Mouse (Mus musculus) heart, embryonic 16.5 days (tissue): Measurements from ENCODE around the gene Zfand3. TPM values are rescaled to one million over a fixed set of nuclear protein-coding genes. Genes with fewer than 3 reads are reported as not detected.
A peak's percentile ranks its signal among the peaks of the same experiment; 100 is the strongest.

ENCODE experiments used
- ATAC-seq: fragments of 200-750 bp; cut with Nextera tagmentation; replicated peaks from 2 replicates; pipeline ENCODE4 v1.8.0; 2017; ENCODE audit warnings: moderate number of reproducible peaks; ENCODE audit not compliant: insufficient read depth, low FRiP score; ENCODE audit errors: extremely low read depth
- H3K27ac ChIP-seq: fragments of 300-500 bp; sonication (generic); 2 replicates; pipeline ENCODE4 v1.5.1; 2014; ENCODE audit warnings: mild to moderate bottlenecking, low read length, control low read depth, moderate library complexity
- H3K27me3 ChIP-seq: fragments of 300-500 bp; sonication (generic); 2 replicates; pipeline ENCODE4 v1.6.1; 2014; ENCODE audit warnings: low read length, mixed read lengths; ENCODE audit not compliant: control insufficient read depth, insufficient read depth
- H3K36me3 ChIP-seq: fragments of 300-500 bp; sonication (generic); 2 replicates; pipeline ENCODE4 v1.6.1; 2014; ENCODE audit not compliant: control insufficient read depth, insufficient read depth
- H3K4me1 ChIP-seq: fragments of 300-500 bp; sonication (generic); 2 replicates; pipeline ENCODE4 v1.6.1; 2014; ENCODE audit warnings: low read length, mixed read lengths; ENCODE audit not compliant: control insufficient read depth, insufficient read depth
- H3K4me2 ChIP-seq: fragments of 300-500 bp; sonication (generic); 2 replicates; pipeline ENCODE4 v1.6.1; 2014; ENCODE audit warnings: low read depth, mild to moderate bottlenecking, control low read depth, low read length
- H3K4me3 ChIP-seq: fragments of 300-500 bp; sonication (generic); 2 replicates; pipeline ENCODE4 v1.5.1; 2014; ENCODE audit warnings: mild to moderate bottlenecking, control low read depth, low read length
- H3K9ac ChIP-seq: fragments of 300-500 bp; sonication (generic); 2 replicates; pipeline ENCODE4 v1.6.1; 2014; ENCODE audit warnings: low read length, control low read depth
- H3K9me3 ChIP-seq: fragments of 300-500 bp; sonication (generic); replicated peaks from 2 replicates; pipeline ENCODE4 v1.6.1; 2016; ENCODE audit warnings: low read length; ENCODE audit not compliant: control insufficient read depth
- WGBS: fragments of 180-500 bp; shearing (Covaris S2); extraction: QIAGEN DNeasy Blood & Tissue Kit; methylation state at CpG from one replicate; pipeline ENCODE4 v1.1.7; 2014; 5-methylcytosine and 5-hydroxymethylcytosine counted together
- polyA plus RNA-seq: library from polyadenylated mRNA; unstranded; fragments of >200 nt; fragmentation: Nextera tagmentation; extraction: Ambion mirVana; gene quantifications from 2 replicates; pipeline ENCODE4 v1.2.1, GENCODE M21; 2015

Zfand3 gene
- polyA plus RNA-seq, 1 experiment from 2014 or later, result 55.8 TPM

GRCm38 (mm10) chr17:30163793-30164192, 159.3 kb downstream of the Zfand3 start:
- no peaks in the 10 kb centered on the region for H3K9me3 ChIP-seq
- peaks cover 37% of the 10 kb centered on the region for H3K4me1 ChIP-seq

GRCm38 (mm10) chr17:30164818-30165217, 160.3 kb downstream of the Zfand3 start:
- peaks cover 29% of the 10 kb centered on the region for H3K4me1 ChIP-seq
- H3K4me3 ChIP-seq, result no peak overlapping the region
- H3K9ac ChIP-seq, result 0 out of 2 replicates have a peak overlapping the region, but pooled peaks have one; percentile 11
- H3K27ac ChIP-seq, result peak overlapping the region; percentile 62
- WGBS, result 26% methylated on average over 9 of the region's 9 CpGs
- H3K36me3 ChIP-seq, result 0 out of 2 replicates have a peak, but pooled peaks cover 2% of the 10 kb centered on the region
- no peaks in the 10 kb centered on the region for H3K9me3 ChIP-seq
- peak; percentile 78 for ATAC-seq
- no peaks in the 10 kb centered on the region for H3K27me3 ChIP-seq
- peak overlapping the region; percentile 9; the same call in 1 of the 2 replicates for H3K4me2 ChIP-seq

More at GRCm38 (mm10) chr17:30163793-30164192, 159.3 kb downstream of the Zfand3 start:
- Histone ChIP-seq H3K27me3 (no peaks in the 10 kb centered on the region), H3K4me3 (no peak overlapping the region), H3K27ac (no peak overlapping the region; the same call in 1 of the 2 replicates), H3K9ac (no peak overlapping the region), H3K4me2 (no peak overlapping the region), H3K36me3 (0 out of 2 replicates have a peak, but pooled peaks cover 2% of the 10 kb centered on the region)
- 58% methylated on average over 6 of the region's 6 CpGs for WGBS
- no peak for ATAC-seq

DNA sequence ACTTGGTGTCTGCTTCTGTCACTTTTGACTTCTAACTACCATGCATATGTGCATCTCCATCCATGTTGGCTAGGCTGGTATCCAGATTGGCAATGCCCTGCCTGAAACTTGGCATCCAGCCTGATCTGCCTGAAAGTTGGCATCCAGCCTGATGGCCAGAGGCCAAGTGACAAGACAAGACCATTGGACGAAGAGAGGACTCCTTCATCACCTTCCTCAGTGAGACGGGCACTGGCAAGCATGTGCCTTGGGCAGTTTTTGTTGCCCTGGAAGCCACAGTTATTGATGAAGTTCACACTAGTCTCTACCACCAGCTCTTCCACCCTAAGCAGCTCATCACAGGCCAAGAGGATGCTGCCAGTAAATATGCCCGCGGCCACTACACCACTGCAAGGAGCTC, 172.9 kb downstream of the Zfand3 start:
- 59% methylated on average over 4 of the region's 4 CpGs for WGBS
- Histone ChIP-seq H3K27me3 (no peaks in the 10 kb centered on the region), H3K4me1 (peaks cover 17% of the 10 kb centered on the region), H3K9me3 (no peaks in the 10 kb centered on the region), H3K4me3 (no peak overlapping the region), H3K27ac (no peak overlapping the region), H3K4me2 (no peak overlapping the region), H3K9ac (no peak overlapping the region), H3K36me3 (no peaks in the 10 kb centered on the region)
- ATAC-seq, result no peak

GRCm38 (mm10) chr17:30178402-30178801, 173.9 kb downstream of the Zfand3 start:
- 86% methylated on average over 1 of the region's 1 CpGs for WGBS
- no peaks in the 10 kb centered on the region for H3K36me3 ChIP-seq
- H3K4me1 ChIP-seq, result peaks cover 17% of the 10 kb centered on the region
- no peak overlapping the region for H3K4me3 ChIP-seq
- H3K9me3 ChIP-seq, result no peaks in the 10 kb centered on the region
- no peak for ATAC-seq
- H3K9ac ChIP-seq, result no peak overlapping the region
- H3K4me2 ChIP-seq, result no peak overlapping the region
- H3K27ac ChIP-seq, result no peak overlapping the region
- no peaks in the 10 kb centered on the region for H3K27me3 ChIP-seq

GRCm38 (mm10) chr17:30180197-30180596, 175.7 kb downstream of the Zfand3 start:
- H3K9me3 ChIP-seq, result no peaks in the 10 kb centered on the region

GRCm38 (mm10) chr17:30181554-30181953, 177.0 kb downstream of the Zfand3 start:
- Histone ChIP-seq H3K9ac (no peak overlapping the region), H3K27ac (no peak overlapping the region), H3K9me3 (no peaks in the 10 kb centered on the region), H3K27me3 (no peaks in the 10 kb centered on the region), H3K4me3 (no peak overlapping the region), H3K36me3 (no peaks in the 10 kb centered on the region), H3K4me2 (no peak overlapping the region), H3K4me1 (peaks cover 17% of the 10 kb centered on the region)
- ATAC-seq, result no peak
- 61% methylated on average over 4 of the region's 4 CpGs for WGBS

More at GRCm38 (mm10) chr17:30180197-30180596, 175.7 kb downstream of the Zfand3 start:
- 87% methylated on average over 6 of the region's 6 CpGs for WGBS
- Histone ChIP-seq H3K27me3 (no peaks in the 10 kb centered on the region), H3K9ac (no peak overlapping the region), H3K27ac (no peak overlapping the region), H3K4me2 (no peak overlapping the region), H3K4me1 (peaks cover 17% of the 10 kb centered on the region), H3K36me3 (no peaks in the 10 kb centered on the region), H3K4me3 (no peak overlapping the region)
- ATAC-seq, result no peak

DNA sequence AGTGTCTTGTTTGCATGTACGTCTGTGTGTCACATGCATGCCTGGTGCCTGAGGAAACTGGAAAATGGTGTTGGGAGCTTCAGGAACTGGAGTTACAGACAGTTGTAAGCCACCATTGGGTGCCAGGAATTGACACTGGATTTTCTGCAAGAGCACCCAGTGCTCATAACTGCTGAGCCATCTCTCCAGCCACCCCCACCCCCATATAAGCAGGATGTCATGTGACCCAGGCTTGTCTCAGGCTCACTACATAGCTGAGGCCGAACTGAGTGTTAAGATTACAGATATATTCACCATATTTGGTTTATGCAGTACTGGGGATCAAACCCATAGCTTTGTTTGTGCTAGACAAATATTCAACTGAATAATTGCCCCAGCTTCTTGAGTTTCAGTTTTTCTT, 177.5 kb downstream of the Zfand3 start:
- Histone ChIP-seq H3K9me3 (no peaks in the 10 kb centered on the region), H3K27me3 (no peaks in the 10 kb centered on the region), H3K4me1 (peaks cover 18% of the 10 kb centered on the region), H3K4me2 (no peak overlapping the region), H3K4me3 (no peak overlapping the region), H3K36me3 (no peaks in the 10 kb centered on the region), H3K27ac (no peak overlapping the region), H3K9ac (no peak overlapping the region)
- ATAC-seq, result no peak
- WGBS, result 49% methylated on average over 2 of the region's 2 CpGs

DNA sequence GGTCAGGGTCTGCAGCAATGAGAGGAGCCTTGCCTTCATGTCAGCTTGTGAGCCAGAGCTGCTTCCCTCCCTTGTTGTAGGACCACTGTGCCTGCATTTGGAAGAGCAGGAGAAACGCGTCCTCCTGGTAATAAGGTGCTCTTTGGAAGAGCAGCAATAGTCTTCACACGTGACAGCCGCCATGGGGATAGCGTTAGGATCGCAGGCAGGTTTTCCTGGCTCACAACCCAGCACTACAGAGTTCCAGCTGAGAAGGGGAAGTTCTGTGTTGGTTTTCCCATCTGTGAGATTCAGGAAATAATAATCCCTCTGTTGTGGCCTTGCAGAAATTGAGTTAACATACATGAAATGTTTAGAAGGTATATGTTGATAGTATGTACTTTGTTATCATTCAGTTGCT, 179.0 kb downstream of the Zfand3 start:
- no peak for ATAC-seq

GRCm38 (mm10) chr17:30187154-30187553, 182.6 kb downstream of the Zfand3 start:
- no peak overlapping the region for H3K4me2 ChIP-seq
- peaks cover 46% of the 10 kb centered on the region for H3K4me1 ChIP-seq
- WGBS, result 86% methylated on average over 6 of the region's 6 CpGs
- no peak overlapping the region for H3K4me3 ChIP-seq
- no peak overlapping the region for H3K9ac ChIP-seq
- H3K27me3 ChIP-seq, result no peaks in the 10 kb centered on the region
- H3K27ac ChIP-seq, result no peak overlapping the region
- no peak for ATAC-seq
- H3K9me3 ChIP-seq, result no peaks in the 10 kb centered on the region
- H3K36me3 ChIP-seq, result no peaks in the 10 kb centered on the region

More for the DNA sequence above, 179.0 kb downstream of the Zfand3 start:
- no peak overlapping the region for H3K27ac ChIP-seq
- H3K9me3 ChIP-seq, result no peaks in the 10 kb centered on the region
- peaks cover 19% of the 10 kb centered on the region for H3K4me1 ChIP-seq
- no peaks in the 10 kb centered on the region for H3K27me3 ChIP-seq
- no peak overlapping the region for H3K4me2 ChIP-seq
- H3K36me3 ChIP-seq, result no peaks in the 10 kb centered on the region
- no peak overlapping the region for H3K9ac ChIP-seq
- no peak overlapping the region for H3K4me3 ChIP-seq
- WGBS, result 88% methylated on average over 6 of the region's 6 CpGs
